Mouse (Mus musculus) thymus, adult 2 months (tissue): ENCODE results near the gene R3hdm4.

Experiments used
- CTCF ChIP-seq: fragments of 200-500 bp; IDR thresholded peaks from 2 replicates; pipeline ENCODE4 v1.5.1; 2012; ENCODE audit warnings: mild to moderate bottlenecking, control low read depth, low read length, moderate library complexity, borderline replicate concordance; ENCODE audit not compliant: control insufficient read depth, poor library complexity, insufficient read depth; ENCODE audit errors: extremely low read depth
- POLR2A ChIP-seq: fragments of 200-500 bp; IDR thresholded peaks from 2 replicates; pipeline ENCODE4 v1.6.1; 2012; ENCODE audit warnings: mild to moderate bottlenecking, low read length, control low read depth, moderate library complexity; ENCODE audit not compliant: control insufficient read depth, poor library complexity, insufficient read depth; ENCODE audit errors: extremely low read depth

GRCm38 (mm10) chr10:79947502-79947901 is 26.5 kb upstream of the R3hdm4 start:
- TF ChIP-seq POLR2A (no peak), CTCF (no peak)
